Mouse (Mus musculus): ENCODE results near the gene Hmg20b.

DNA sequence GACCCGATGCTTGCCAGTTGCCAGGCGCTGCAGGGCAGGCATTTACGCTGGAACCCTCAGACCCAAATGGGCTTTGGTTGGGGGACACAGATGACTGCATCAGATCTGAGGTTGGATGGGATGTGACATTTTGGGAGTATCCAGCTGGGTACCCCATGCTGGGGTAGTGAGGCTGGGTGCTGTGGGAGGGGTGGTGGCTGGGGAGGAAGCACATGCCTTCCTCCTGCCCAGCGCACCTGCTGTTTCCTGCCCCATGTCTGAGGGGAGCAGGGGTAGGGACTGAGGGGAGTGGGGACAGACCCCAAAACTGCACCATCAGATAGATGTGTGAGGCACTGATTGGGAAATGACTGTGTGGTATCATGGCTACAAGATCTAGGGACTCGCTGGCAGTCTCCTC is 46.5 kb upstream of the Hmg20b start:
- TF ChIP-seq CTCF (conservative IDR thresholded peaks at IDR 0.05; ENCODE audit: low read length) (no peak), NANOG (IDR thresholded peaks at IDR 0.05; ENCODE audit: borderline replicate concordance, low read length) (no peak)

All from E14TG2a.4 (cell line).